Mouse (Mus musculus) layer of hippocampus, postnatal 14 days (tissue): ENCODE measurements around the gene Ube2a. TPM values are rescaled to one million over a fixed set of nuclear protein-coding genes. Genes with fewer than 3 reads are reported as not detected.
"Not testable (repeated sequence)": the region's sequence is repeated elsewhere in the genome, so short reads cannot be mapped to it uniquely, and the experiment has no call there.

Experiments used
- DNase-seq, 2 experiments: peaks; one replicate each; pipeline ENCODE4 v3.0.0; 2021 to 2022; ENCODE audit warnings: low spot score in 2 of 2, mixed read lengths in 1 of 2
- total RNA-seq, 2 experiments: library from RNA; stranded (reverse); gene quantifications; 2 replicates each; pipeline ENCODE4 v1.2.3; 2021

The Ube2a gene
- total RNA-seq, 2 experiments from 2014 or later = 56.5 to 59.6 TPM

DNA sequence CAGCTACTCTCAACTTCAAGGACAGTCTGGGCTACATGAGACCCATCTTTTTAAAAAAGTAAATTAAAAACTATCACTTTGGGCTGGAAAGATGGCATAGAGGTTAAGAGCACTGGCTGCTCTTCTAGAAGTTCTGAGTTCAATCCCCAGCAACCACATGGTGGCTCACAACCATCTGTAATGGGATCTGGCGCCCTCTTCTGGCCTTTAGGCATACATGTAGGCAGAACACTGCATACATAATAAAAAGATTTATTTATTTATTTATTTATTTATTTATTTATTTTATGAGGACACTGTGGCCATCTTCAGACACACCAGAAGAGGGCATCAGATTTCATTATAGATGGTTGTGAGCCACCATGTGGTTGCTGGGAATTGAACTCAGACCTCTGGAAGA is 25.2 kb downstream of the Ube2a start:
- DNase-seq = not testable (repeated sequence)

DNA sequence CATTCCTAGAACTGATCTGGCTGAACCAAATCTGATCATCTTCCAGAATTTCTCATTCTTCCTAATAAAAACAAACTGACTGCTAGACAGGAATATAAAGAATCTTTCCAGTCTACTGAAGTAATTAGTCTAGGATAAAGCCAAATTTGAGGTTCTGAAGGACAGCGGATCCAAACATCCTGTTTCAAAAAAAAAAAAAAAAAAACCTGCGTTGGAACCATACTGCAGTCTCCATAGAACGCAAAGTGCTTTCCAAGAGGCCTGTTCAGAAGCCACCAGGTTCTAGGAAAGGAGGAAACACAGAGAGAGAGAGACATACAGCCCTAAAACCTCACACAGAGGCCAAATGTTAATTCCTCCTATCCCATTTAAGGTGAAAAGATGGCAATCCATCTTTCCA is 28.0 kb downstream of the Ube2a start:
- DNase-seq = no peak

DNA sequence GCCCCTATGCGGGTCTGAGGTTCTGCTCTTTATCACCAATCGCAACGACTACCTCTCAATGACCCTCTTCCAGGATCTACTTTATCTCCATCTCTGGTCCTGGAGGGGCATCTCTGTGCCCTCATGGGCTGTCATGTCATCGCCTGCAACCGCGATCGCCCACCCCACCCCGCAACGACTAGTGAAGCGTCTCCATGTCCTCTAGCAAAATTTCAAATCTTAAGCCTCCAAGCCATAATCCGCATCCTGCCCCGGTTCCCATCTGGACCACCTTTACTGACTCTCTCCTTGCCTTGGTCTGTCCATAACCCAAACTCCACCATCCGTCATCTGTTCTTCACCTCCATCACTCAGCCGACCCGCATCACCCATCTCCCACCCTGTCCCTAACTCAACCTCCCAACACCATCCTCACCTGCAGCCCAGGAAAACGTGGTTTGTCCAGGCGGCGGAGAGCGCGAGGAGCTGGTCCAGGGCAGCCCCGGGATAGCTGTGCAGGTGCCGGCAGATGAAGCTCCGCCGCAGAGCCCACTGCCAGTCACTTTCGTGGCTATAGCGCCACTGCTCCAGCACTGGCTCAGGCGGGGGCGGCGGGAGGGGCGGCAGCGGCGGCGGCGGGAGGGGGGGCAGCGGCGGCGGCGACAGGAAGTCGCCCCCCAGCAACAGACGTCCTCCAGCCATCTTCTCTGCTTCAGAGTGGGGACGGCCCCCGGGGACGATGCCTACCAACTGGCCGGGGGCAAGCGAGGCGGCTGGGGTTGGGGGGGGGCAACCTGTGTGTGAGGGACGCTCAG is 28.8 kb downstream of the Ube2a start, which contains the start of gene Nkrf:
Gene Nkrf (minus strand): TSS at position 579 of the 794 bp plus-strand sequence.
- peak; percentile 28 to 31 for DNase-seq

DNA sequence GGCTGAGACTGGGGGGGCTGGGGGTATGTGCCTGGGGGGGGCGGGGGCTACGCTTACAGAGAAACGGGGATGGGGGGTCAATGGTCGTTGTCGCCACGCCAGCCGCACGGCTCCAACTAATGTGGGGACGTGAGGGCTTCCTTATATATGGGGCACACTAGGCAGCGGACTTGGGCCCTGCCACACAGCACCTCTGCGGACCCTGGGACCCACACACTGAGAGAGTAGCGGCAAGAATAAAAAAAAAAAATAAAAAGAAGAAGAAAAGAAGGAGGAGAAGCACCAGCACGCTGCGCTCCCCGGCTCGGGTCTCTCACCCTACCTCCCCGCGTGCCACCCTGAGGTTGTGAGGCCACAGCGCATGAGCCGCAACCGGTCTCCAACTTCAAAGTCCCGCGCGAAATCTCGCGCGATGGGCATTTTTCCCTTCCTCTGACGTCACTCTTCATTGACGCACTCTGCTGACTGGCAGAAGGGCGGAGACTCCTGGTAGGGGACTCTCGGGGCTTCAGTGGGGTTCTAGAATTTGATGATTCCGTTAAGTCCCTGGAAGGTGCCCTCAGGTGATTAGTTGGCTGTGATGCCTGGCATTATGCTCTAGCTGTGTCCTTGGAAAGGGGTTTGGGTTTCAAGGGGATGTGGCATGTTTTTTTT is 29.5 kb downstream of the Ube2a start:
- peak; percentile 90 to 96 for DNase-seq

DNA sequence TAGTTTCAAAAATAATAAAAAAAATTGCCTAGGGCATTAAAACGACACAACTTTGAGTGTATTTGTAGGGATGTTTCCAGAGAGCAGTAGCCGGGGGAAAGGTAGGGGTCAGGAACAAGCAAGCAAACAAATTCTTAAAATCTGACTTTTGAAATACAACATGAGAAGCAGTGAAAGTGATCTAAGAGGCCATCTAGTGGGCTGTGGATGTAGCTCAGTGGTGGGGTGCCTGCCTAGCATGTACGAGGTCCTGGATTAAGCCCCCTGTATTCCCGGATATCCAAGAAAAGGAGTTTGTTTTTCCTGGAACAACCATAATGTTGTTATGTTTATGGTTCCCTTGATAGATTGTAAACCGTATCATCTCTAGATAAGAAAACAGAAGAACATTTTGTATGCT is 32.8 kb downstream of the Ube2a start:
- no peak for DNase-seq

DNA sequence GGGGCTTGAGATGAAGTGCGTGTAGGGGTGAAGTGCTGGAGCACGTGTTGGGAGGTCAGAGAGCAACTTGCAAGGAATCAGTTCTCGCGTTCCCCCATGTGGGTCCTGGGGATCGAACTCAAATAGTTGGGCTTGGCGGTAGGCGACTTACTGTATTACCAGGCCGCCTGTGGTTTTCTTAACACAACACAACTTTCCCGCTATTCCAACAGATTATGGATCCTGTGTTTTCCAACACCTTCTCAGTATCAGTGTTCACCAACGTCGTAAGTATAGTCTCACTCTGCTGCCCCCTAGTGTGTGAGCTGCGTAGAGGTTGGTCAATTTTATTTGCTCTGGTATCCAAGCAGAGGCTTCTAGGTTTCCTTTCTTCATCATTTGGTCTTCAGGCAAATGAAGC is 37.6 kb downstream of the Ube2a start:
- peak; percentile 16 to 37 for DNase-seq

DNA sequence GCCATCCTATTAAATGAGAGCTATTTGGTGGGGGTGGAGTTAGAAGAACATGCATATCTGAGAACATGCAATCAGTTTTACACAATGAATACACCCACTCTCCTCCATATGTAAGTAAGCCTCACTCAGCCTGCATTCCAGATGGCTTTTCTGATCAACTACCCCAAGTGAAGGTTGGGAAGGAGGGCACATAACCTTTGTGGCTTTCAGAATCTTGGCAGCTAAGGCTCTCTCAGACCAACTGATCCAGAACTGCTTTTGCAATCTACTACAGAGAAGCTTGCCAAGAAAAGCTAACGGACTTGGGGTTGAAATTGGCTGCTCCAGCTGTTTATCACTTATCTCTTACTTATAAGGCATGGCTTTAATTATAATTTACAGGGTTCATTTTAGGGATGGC is 44.0 kb downstream of the Ube2a start:
- no peak for DNase-seq

DNA sequence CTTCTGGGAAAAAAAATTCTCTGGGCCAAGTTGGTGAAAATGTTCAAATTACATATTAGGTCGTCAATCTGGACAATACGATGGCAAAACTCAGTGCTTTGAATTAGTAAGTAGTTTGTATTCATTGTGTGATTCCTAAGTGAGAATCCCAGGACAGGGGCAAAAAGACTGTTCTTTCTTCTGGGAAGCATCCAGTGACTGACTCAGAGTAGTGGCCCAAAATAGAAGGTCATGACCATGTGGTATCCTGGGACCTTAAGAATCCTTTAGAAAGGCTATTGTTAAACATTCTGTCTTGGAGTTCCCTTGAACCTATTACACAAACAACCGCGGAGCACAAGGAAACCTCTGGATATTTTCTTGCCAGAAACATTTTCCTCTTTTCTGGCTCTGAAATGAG is 47.6 kb downstream of the Ube2a start:
- DNase-seq = no peak

DNA sequence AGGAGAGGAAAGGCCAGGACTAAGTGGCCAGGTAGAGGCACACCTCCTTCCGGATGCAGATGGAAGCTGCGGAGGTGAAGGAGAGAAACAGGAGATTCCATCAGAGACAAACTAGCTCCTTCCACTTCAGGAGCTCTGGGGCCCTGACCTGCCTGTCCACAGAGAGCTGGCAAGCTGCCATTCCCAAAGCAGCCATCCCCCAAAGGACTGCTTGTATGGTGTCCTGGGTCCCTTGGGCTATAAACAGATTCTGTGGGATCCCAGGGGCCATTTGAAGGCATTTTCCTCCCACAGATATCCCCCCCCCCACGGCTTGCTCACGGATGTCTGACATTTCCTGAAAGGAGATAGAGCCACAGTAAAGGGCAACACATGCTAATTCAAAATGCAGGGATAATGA is 55.1 kb downstream of the Ube2a start:
- no peak for DNase-seq

DNA sequence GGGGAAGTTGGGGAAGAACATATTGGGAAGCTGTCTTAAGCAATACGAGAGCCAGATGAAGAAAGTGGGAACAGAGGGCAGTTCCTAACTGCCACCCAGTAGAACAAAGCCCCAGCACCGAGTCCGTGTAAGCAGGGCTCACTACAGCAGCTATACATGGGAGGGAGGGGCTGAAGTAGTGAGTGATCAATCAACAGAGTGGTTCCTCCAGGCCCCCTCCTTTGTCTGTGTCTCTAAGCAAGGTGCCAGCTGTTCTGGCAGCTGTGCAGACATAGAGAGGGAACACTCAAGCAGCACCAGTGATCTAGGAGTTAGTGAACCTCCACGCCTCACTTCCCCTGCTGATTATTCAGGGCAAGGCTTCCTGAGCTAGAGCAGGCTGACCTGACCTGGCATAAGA is 56.0 kb downstream of the Ube2a start:
- no peak for DNase-seq

DNA sequence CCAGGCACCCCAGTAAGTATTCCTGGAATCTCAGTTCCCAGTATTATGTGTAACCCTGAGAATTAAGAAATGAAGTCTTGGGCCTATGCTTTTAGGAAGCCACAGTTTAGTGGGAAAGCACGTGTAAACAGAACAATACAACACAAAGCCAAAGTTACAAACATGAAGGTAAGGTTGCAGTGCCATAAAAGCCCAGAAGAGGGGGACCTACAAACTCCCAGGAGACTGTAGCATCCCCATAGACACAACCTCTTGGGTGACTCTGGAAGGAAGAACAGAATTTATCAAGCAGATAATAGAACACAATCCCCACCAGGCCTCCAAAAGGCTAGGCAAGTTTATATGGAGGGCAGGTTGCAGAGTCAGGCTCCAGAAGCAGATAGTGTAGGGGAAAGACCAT is 56.9 kb downstream of the Ube2a start:
- DNase-seq = no peak

Other genes starting within 250 kb of the Ube2a start
- 1 to 10 TPM; 8.8 to 9.4 TPM for gene Akap17b, start 228.5 kb upstream of the Ube2a start, total RNA-seq
- gene Slc25a43, start 130.2 kb upstream of the Ube2a start, total RNA-seq = under 1 TPM in 1 of 2 experiments, not detected in 1; 0.30 TPM
- 100 to 1,000 TPM; 369 to 393 TPM for gene Slc25a5, start 78.2 kb upstream of the Ube2a start, total RNA-seq
- gene C330007P06Rik, start 211 bp downstream of the Ube2a start, total RNA-seq = 10 to 100 TPM; 30.3 to 34.9 TPM
- gene Nkrf, start 29.0 kb downstream of the Ube2a start, total RNA-seq = 10 to 100 TPM; 27.7 to 29.5 TPM
- gene Sept6, start 117.9 kb downstream of the Ube2a start, total RNA-seq = 10 to 100 TPM; 48.8 to 49.9 TPM
- gene Sowahd, start 174.9 kb downstream of the Ube2a start, total RNA-seq = not detected
- gene Rpl39, start 211.5 kb downstream of the Ube2a start, total RNA-seq = 100 to 1,000 TPM; 319 to 320 TPM
- gene Upf3b, start 236.4 kb downstream of the Ube2a start, total RNA-seq = 10 to 100 TPM; 19.1 to 19.3 TPM